Mouse (Mus musculus) NIH3T3 (cell line): ENCODE results near the gene Raph1.

ENCODE experiments used
- DNase-seq: peaks from one replicate; pipeline ENCODE4 v3.0.0-alpha.2; 2012; ENCODE audit warnings: low read depth

The Raph1 gene

GRCm38 (mm10) chr1:60566631-60567311, at the start of gene Raph1:
Gene Raph1 (minus strand): TSS chr1:60567104.
- peak; percentile 94 for DNase-seq

GRCm38 (mm10) chr1:60615703-60616102, 48.8 kb upstream of the Raph1 start:
- DNase-seq: no peak

GRCm38 (mm10) chr1:60614902-60615301, 48.0 kb upstream of the Raph1 start:
- peak; percentile 45 for DNase-seq

- no peak for DNase-seq
These were observed 45.1 kb upstream of the Raph1 start for GRCm38 (mm10) chr1:60611968-60612367.

- no peak for DNase-seq
These were observed 43.7 kb upstream of the Raph1 start for GRCm38 (mm10) chr1:60610631-60611030.

- DNase-seq: no peak
These were observed 42.3 kb upstream of the Raph1 start for GRCm38 (mm10) chr1:60609011-60609775.

- DNase-seq: peak; percentile 58
These were observed 37.6 kb upstream of the Raph1 start for GRCm38 (mm10) chr1:60604481-60605021.

- no peak for DNase-seq
These were observed 33.8 kb upstream of the Raph1 start for GRCm38 (mm10) chr1:60600682-60601081.

- no peak for DNase-seq
These were observed 33.0 kb upstream of the Raph1 start for GRCm38 (mm10) chr1:60599926-60600325.

- DNase-seq: peak; percentile 68
These were observed 32.3 kb upstream of the Raph1 start for GRCm38 (mm10) chr1:60599013-60599701.

GRCm38 (mm10) chr1:60596386-60597320, 29.7 kb upstream of the Raph1 start:
- DNase-seq: no peak

GRCm38 (mm10) chr1:60593101-60593500, 26.2 kb upstream of the Raph1 start:
- peak; percentile 43 for DNase-seq

GRCm38 (mm10) chr1:60588887-60589629, 22.2 kb upstream of the Raph1 start:
- no peak for DNase-seq

- DNase-seq: no peak
These were observed 14.1 kb upstream of the Raph1 start for GRCm38 (mm10) chr1:60580990-60581389.

- no peak for DNase-seq
These were observed 13.0 kb upstream of the Raph1 start for GRCm38 (mm10) chr1:60579886-60580285.

GRCm38 (mm10) chr1:60572699-60573098, 5.8 kb upstream of the Raph1 start:
- no peak for DNase-seq

GRCm38 (mm10) chr1:60569741-60570140, 2.8 kb upstream of the Raph1 start:
- no peak for DNase-seq

- DNase-seq: no peak
These were observed 2.3 kb upstream of the Raph1 start for GRCm38 (mm10) chr1:60569210-60569609.

GRCm38 (mm10) chr1:60567321-60567720, 417 bp upstream of the Raph1 start:
- DNase-seq: no peak

GRCm38 (mm10) chr1:60565931-60566630, 823 bp downstream of the Raph1 start:
- peak; percentile 37 for DNase-seq
